Mouse (Mus musculus) heart, adult 2 months (tissue): ENCODE measurements around the gene Selenof.

Experiments
- CTCF ChIP-seq: fragments of 200-600 bp; IDR thresholded peaks from 2 replicates; pipeline ENCODE4 v1.8.1; 2022; ENCODE audit warnings: antibody characterized with exemption, mild to moderate bottlenecking, moderate library complexity
- POLR2A ChIP-seq: fragments of 200-500 bp; IDR thresholded peaks from 2 replicates; pipeline ENCODE4 v1.6.1; 2011; ENCODE audit warnings: mild to moderate bottlenecking, low read depth, low read length, control low read depth; ENCODE audit not compliant: insufficient read depth

GRCm38 (mm10) chr3:144563916-144564315 is 6.2 kb upstream of the Selenof start:
- TF ChIP-seq POLR2A (no peak), CTCF (no peak)
